Mouse (Mus musculus) ES-CJ7 (cell line): ENCODE measurements around the gene Rab5c.

Experiments
- DNase-seq: peaks from one replicate; pipeline ENCODE4 v3.0.0; 2011; ENCODE audit warnings: low read depth, low spot score

The Rab5c gene

GRCm38 (mm10) chr11:100754021-100754692, 16.1 kb upstream of the Rab5c start:
- DNase-seq = no peak

DNA sequence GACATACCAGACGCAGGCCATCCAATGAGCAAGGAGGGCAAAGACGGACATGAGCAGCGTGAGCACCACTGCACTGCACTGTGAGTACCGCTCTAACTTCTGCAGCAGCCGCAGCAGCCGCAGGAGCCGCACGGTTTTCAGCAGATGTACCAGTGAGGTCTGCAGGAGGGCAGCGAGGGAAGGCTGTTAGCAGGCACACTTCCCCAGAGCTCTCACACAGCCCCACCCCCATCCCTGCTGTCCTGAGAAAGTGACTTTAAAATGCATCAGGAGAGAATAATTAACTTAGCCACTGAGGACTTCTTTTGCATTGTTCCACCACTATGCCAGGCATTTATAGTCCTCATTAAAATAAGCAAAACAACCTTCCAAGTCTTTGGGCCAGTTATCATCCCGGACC, 14.3 kb upstream of the Rab5c start:
- no peak for DNase-seq

DNA sequence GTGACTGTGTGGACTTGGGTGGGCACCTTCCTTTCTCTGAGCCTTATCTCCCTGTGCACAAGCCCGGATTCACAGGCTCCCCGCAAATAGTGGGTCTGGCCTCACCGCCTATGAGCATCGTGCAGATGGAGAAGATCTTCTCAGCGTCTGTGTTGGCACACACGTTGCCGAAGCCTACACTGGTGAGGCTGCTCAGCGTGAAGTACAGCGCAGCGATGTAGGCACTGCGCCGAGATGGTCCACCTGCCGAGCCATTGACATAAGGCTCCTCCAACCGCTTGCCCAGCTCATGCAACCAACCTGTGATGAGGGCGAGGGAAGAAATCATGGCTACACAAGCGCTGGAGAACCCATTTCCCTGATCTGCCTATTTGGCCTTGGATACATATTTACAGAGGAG, 12.1 kb upstream of the Rab5c start:
- no peak for DNase-seq

- peak; percentile 58 for DNase-seq
Measured at GRCm38 (mm10) chr11:100749469-100749868, 11.5 kb upstream of the Rab5c start.

DNA sequence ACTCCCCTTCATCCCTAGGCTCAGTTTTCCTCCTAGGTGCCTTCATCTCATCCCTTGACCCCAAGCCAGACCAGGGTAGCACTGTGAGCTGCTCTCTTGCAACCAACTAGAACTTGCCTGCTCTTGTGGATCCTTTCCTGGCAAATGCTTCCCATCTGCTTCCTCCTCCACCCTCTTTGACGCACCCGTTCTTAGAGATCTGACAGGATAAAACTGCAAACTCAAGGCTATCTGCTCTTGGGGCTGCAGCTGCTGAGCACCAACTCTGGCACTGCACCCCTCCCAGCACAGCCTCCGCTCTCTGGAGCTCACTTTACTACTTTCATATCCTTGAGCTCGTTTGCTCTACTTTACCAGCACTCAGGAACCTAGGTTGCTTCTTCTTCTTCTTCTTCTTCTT, 10.6 kb upstream of the Rab5c start:
- no peak for DNase-seq

DNA sequence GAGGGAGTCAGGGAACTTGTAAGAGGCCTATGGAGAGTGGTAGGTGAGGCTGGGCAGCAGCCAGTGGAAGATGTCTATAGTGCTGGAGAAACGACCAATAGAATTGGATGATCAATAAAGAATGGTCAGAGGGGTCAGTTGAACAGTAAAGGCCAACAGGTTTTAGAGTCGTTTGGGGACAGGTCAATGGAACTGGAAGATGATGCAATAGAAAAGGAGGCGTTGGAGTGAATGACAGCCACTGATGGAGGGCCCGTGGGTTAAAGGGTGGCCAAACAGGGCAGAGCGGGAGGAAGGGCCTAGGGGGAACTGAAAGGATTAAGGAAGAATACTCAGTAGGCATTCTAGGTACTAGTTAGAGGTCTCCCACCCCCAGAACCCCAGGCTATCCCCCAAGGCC, 9.1 kb upstream of the Rab5c start:
- no peak for DNase-seq

DNA sequence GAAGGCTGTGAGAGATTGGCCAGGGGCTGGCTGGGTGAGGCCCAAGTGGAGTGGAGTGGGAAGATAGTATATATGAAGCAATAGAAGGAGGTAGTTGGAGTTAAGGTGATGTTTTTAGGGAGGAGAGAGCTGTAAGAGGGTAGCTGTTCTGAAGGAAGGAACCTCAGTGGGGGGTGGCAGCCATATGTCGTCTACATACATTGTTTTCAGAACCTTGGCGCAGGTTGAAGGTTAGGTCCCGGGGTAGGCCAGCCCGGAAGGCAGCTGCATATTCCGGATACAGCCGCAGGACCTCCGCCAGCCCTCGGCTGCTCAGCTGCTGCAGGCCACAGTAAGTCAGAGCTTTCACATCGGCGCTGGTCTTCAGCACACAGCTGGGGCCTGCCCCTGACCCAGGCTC, 8.5 kb upstream of the Rab5c start:
- peak; percentile 67 for DNase-seq

- DNase-seq = peak; percentile 84
Measured at GRCm38 (mm10) chr11:100745085-100745484, 7.1 kb upstream of the Rab5c start.

DNA sequence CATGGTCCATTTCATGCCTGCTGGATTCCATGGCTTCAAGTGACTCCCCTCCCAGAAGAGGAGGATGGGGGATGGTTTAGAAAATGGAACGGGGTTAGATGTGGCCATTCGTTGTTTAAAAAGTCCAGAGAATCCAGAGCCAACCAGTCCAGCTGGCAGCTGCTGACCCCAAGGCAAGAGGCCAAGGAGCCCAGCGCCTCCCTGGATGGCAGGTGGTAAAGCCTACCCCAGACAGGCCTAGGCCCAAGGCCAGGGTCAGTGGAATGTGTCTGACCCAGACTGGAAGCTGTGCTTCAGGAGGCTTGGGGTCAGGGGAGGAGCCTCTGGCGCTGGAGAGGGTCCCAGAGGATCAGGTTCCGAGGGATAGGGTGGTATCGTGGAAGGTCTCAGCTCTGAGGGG, 3.3 kb upstream of the Rab5c start:
- DNase-seq = no peak

- DNase-seq = no peak
Measured at GRCm38 (mm10) chr11:100738749-100739148, 734 bp upstream of the Rab5c start.

DNA sequence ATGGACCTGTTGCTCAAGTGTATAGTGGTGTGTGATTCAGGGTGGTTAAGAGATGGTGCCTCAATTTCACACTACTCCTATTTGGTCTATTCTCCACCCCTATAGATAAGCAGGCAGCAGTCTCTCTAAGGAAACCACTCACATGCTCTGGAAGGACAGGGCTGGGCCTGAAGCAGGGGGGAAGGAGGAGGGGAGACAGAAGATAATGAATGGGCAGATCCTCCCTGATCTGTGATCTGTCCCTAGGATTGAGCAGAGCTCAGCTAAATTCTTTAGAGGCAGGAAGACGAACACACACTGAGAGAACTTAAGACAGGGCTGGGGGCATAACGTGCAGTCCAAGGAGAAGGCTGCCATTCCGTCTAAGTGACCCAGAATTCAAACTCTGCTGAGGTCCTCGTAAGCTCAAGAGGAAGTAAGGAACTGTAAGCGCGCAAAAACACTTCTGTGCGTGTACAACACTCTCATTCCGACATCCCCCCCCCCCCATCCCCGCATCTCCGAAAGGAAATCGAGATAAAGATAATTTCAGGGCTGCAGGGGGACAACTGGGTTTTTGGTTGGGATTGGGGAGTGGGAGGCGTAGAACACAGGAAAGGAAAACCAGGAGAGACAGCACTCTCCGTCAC, 796 bp downstream of the Rab5c start:
- no peak for DNase-seq

- DNase-seq = no peak
Measured at GRCm38 (mm10) chr11:100736746-100737080, 1.3 kb downstream of the Rab5c start.

DNA sequence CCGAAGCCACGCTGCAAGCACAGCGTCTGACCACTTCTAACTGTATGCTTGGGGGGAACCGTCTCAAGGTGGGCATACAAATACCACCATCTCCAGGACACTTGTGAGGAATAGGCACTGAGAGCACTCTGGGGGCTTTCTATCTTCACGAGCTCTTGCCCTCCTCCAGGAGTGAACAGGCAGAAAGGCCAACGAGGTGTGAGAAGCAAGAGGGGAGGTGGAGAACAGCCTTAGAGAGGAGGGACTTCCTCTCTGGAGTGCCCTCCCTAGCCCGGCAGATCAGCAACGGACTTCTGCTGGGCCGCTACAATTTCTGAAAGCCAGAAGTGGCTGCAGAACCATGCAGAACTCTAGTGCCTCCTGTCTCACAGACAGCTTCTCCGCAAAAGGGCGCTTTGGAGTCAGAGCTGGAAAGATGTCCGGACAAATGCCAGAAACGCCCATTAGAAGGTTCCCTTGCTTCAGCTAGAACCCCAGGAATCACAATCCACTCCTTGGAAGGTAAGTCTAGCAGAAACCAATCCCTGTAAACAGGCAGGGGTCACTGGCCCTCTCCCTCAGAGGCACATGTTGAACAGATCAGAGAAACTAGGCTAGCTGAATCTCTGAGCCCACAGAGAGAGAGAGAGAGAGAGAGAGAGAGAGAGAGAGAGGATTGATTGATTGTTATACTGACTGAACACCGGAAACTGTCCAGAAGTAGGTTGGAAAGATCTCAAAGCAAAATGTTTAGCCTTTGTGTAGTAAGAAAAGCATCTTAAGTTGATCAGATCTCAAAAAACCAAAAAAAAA, 1.9 kb downstream of the Rab5c start:
- DNase-seq = no peak

DNA sequence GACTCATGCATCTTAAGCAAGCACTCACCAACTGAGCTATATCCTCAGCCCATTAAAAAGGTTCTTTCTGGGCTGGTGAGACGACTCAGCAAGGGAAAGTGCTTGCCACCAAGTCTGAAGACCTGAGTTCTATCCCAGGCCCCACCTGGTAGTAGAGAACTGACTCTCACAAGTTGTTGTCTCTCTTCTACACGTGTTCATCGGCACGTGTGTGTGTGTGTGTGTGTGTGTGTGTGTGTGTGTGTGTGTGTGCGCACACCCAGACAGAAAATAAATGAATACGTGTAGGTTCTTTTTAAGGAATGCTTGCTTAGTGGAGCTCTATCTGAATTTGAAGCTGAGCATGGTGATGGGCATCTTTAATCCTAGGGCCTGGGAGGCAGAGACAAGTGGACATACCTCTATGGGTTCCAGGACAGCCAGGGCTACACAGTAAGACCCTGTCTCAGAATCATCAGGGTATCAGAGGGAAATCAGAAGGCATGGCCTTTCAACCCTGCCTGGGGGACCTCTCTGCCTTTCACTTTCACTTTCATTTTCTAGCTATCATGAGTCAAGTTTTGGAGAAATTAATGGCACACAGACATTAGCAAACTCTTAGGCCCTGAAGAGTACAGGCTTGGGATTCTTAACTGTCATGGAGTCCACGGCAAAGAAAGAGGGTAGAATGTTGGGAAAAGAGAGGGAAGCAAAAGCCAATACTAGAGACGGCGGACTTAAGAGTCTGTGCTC, 2.7 kb downstream of the Rab5c start:
- no peak for DNase-seq

GRCm38 (mm10) chr11:100730477-100731205, 7.4 kb downstream of the Rab5c start:
- no peak for DNase-seq

GRCm38 (mm10) chr11:100729976-100730375, 8.0 kb downstream of the Rab5c start:
- DNase-seq = no peak

DNA sequence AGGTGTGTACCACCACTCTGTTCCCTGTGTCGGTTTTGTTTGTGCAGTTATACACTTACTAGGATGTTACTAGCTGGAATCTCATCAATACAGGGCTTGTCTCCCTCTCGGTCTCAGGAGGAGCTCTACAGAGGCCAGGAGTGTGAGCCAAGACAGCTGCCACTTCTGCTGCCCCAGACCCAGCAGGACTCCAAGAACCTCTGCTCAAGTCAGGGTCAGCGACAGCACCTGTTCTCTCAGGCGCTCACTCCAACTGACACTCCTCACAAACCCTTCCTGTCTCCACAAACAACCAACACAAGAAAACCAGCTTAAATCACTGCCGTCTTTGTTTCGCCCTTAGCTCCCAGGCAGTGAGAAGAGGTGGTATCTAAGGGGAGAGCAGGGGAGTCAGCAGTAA, 9.4 kb downstream of the Rab5c start:
- no peak for DNase-seq

GRCm38 (mm10) chr11:100727201-100727600, 10.8 kb downstream of the Rab5c start:
- no peak for DNase-seq

GRCm38 (mm10) chr11:100724919-100725512, 13.0 kb downstream of the Rab5c start:
- DNase-seq = no peak

- no peak for DNase-seq
Measured at GRCm38 (mm10) chr11:100722493-100723028, 15.5 kb downstream of the Rab5c start.
